Mouse (Mus musculus) brain, embryonic 18.5 days (tissue): ENCODE data around the gene Klra2.
"Not testable (repeated sequence)": the region's sequence is repeated elsewhere in the genome, so short reads cannot be mapped to it uniquely, and the experiment has no call there.

ENCODE experiments used
- DNase-seq: peaks from one replicate; pipeline ENCODE4 v3.0.0-alpha.2; 2012; ENCODE audit warnings: low read depth, low spot score

The Klra2 gene

GRCm38 (mm10) chr6:131247206-131247605, at the start of gene Klra2:
Gene Klra2, minus strand, starts transcription at chr6:131247362.
- no peak for DNase-seq

DNA sequence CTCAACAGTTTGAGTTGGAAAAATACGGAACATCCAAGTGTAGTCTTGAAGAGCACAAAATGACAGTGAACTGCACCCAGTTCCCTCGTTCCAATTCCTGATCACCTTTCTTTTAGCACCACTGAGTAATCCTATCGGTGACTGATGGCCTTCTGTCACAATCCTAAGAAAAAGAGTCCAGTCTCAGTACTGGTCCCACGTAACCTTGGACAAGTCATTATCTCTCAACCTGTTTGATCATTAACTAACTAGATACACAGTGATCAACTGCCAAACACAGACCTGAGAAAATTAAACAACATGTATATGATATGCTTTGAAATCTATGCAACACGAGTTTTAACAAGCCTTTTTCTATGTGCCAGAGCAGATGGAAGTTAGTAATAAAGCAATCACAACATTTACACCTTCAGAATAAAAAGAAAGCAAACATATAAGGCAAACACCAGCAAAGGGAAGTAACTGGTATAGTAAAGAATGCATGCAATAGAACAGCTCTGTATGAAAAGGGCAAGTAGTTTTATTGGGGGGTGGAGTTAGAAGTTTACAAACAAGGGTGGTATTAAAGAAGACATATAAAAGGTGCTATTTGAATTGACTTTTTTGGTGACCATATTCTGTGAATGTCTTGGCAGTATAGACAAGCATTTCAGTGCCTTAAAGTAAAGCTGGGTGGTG, 47.4 kb upstream of the Klra2 start:
- DNase-seq, result no peak

- no peak for DNase-seq
Observed at GRCm38 (mm10) chr6:131293916-131294315, 46.8 kb upstream of the Klra2 start.

DNA sequence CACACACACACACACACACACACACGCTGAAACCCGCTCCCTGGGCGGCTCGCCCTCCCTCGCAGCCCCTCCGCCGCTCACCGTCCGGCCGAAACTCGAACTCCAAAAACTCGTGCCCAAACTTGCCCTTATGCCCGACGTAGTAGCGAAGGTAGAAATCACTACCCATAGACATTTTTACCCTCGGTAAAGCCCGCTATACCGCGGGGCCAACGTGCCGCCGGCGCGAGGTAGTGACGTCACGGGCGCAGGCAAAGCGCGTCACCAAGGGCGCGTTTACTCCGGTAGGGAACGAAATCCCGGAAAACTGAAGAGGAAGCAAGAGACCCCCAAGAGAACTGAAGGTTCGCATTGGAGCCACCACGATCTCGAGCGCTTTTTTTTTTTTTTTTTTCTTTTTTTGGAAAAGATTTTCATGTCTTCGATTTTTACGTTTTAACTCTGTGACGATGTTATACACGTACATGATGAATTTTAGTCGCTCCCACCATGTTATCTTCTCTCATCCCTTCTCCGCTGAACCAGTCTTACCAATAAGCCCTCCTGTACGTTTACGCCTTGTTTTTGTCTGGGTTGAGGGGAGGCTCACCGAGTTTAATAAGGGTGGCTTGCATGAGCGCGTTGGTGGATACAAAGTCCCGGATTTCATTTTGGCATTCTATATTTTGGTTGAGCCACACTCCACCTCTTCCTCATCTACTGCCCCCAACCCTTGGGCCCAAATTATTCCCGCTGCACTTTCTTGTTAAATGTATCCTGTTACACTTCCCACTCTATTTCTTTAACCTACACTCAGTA, 46.0 kb upstream of the Klra2 start, which contains the start of gene Magohb:
TSS of gene Magohb (minus strand) at position 254 of the 798 bp plus-strand sequence.
- DNase-seq, result peak; percentile 69

DNA sequence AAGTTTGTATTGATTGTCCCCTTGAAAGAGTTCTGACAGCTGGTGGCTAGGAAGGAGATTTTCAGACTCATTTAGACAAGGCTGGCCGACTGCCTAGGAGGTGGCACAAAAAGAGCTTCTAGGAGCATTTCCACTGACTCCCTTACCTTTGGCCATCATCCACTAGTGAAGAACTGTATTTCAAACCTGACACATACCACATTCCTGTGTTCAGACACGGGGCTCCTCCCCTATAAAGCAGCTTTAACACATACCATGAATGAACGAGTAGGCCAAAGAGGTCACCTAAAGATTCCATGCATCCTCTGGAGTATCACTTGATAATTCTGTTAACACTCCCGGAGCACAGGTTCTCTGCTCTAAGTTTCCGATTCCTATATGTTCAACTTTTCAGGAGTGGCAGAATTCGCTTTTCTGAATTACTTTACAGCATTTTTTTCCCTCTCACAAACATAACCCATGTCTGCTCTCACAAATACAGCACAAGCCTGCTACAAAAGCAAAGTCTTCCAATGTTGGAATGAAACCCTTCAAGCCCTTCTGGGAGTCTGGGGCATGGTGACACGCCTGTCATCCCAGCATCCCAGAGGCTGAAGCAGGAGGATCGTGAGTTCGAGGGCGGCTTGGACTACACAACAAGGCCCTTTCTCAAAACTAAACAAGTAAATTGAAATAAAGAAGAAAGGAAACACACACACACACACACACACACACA, 45.3 kb upstream of the Klra2 start:
- no peak for DNase-seq

DNA sequence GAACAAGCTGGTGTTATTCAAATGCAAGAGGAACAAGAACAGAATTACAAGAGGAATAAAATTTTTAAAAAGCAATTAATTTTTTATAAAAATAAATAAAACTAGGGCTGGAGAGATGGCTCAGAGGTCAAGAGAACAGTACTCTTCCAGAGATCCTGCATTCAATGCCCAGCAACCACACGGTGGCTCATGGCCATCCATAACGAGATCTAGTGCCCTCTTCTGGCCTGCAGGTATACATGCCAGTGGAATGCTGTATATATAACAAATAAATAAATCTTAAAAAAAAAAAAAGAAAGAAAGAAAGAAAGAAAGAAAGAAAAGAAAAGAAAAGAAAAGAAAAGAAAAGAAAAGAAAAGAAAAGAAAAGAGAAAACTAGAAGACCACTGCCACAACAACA, 43.3 kb upstream of the Klra2 start:
- DNase-seq, result no peak

GRCm38 (mm10) chr6:131278160-131278559, 31.0 kb upstream of the Klra2 start:
- not testable (repeated sequence) for DNase-seq

DNA sequence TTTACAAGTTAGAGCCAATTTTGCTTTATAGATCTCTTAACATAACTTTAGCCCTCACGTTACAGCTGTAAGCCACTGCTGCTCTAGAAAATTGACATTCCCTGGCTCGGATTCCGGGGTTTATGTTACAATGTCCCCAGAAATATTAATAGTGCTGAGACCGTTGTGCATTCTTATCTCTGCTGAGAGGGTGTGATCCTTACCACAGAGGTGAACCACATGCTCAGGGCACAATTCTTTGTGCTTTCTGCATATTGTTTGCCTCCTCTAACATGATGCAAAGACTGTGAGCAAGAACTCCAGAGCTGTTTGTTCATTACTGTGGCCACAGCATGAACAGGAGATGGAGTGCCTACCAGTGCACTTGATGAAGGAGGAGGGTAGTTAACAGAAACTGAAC, 29.5 kb upstream of the Klra2 start:
- no peak for DNase-seq

GRCm38 (mm10) chr6:131272311-131272710, 25.1 kb upstream of the Klra2 start:
- no peak for DNase-seq

- DNase-seq, result no peak
Observed at GRCm38 (mm10) chr6:131270312-131270711, 23.1 kb upstream of the Klra2 start.

DNA sequence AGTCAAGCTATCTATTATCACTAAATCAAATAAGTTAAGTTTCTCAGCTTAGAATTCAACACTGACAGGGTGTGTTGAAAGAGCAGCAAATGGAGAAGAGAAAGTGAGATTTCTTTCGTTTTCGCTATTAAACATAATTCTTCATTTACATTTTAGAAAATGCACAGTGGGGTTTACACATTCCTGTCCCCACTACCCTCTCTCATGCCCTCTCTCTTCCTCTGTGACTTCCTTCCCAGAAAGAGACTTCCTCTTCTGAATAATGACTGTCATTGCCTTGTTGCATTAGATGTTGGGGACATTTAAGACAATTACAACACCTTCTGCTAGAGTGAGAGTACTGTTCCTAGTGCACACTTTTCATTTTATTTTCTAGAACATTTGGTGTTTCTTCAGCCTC, 22.4 kb upstream of the Klra2 start:
- DNase-seq, result no peak

- DNase-seq, result no peak
Observed at GRCm38 (mm10) chr6:131264175-131264574, 17.0 kb upstream of the Klra2 start.

GRCm38 (mm10) chr6:131262778-131263177, 15.6 kb upstream of the Klra2 start:
- no peak for DNase-seq

- no peak for DNase-seq
Observed at GRCm38 (mm10) chr6:131262009-131262408, 14.8 kb upstream of the Klra2 start.

DNA sequence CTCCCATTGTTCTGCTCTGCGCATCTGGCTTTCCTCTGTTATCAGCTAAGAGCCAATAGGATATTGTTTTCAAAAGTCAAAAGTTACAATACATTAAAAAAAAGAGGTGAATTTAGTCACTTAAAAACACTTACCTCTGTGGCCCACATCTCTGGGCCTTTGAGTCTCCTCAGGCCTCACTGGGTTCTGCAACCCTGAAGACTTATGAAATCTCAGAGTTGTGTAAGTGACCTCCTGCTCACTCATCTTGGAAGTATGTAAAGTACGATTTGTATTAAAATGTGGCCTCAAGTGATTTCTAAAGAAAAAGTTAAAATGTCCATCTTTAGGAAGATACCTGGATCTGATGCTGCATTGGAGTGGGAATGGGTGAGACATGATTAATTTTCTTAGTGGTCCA, 2.1 kb downstream of the Klra2 start:
- no peak for DNase-seq
